Mouse (Mus musculus): ENCODE results near the gene Crybg2. TPM values are rescaled to one million over a fixed set of nuclear protein-coding genes. Genes with fewer than 3 reads are reported as not detected.

Gene Crybg2
- polyA plus RNA-seq, 1 experiment: 5.7 TPM

- WGBS: 59% methylated on average over 8 of the region's 8 CpGs
- Histone ChIP-seq H3K27ac (ENCODE audit: control insufficient read depth, insufficient read depth, low read length) (0 out of 2 replicates have a peak overlapping the region, but pooled peaks have one; percentile 14), H3K36me3 (ENCODE audit: control insufficient read depth, insufficient read depth, low read length) (no peaks in the 10 kb centered on the region), H3K4me3 (ENCODE audit: control insufficient read depth, insufficient read depth, low read length) (no peak overlapping the region), H3K27me3 (ENCODE audit: control insufficient read depth, insufficient read depth, low read length) (no peaks in the 10 kb centered on the region), H3K4me1 (replicated peaks; ENCODE audit: control insufficient read depth, insufficient read depth, low read length) (peaks cover 37% of the 10 kb centered on the region)
- no peak for DNase-seq
- no peak for TF ChIP-seq POLR2A (IDR thresholded peaks at IDR 0.05; ENCODE audit: control insufficient read depth, extremely low read depth, insufficient read depth, low read length, poor library complexity)
- TF ChIP-seq CTCF (IDR thresholded peaks at IDR 0.05; ENCODE audit: borderline replicate concordance, control insufficient read depth, extremely low read depth, insufficient read depth, low read length, poor library complexity): no peak
Observed at GRCm38 (mm10) chr4:134062561-134062960, 1.9 kb downstream of the Crybg2 start.

GRCm38 (mm10) chr4:134065431-134066004 lies 4.9 kb downstream of the Crybg2 start:
- TF ChIP-seq CTCF (IDR thresholded peaks at IDR 0.05; ENCODE audit: borderline replicate concordance, control insufficient read depth, extremely low read depth, insufficient read depth, low read length, poor library complexity) (no peak), POLR2A (IDR thresholded peaks at IDR 0.05; ENCODE audit: control insufficient read depth, extremely low read depth, insufficient read depth, low read length, poor library complexity) (no peak)
- Histone ChIP-seq H3K36me3 (ENCODE audit: control insufficient read depth, insufficient read depth, low read length) (no peaks in the 10 kb centered on the region), H3K4me3 (ENCODE audit: control insufficient read depth, insufficient read depth, low read length) (no peak overlapping the region), H3K27me3 (ENCODE audit: control insufficient read depth, insufficient read depth, low read length) (no peaks in the 10 kb centered on the region), H3K27ac (ENCODE audit: control insufficient read depth, insufficient read depth, low read length) (no peak overlapping the region), H3K4me1 (replicated peaks; ENCODE audit: control insufficient read depth, insufficient read depth, low read length) (peaks cover 19% of the 10 kb centered on the region)
- WGBS: 86% methylated on average over 23 of the region's 23 CpGs
- DNase-seq: no peak

- H3K27ac ChIP-seq (ENCODE audit: control insufficient read depth, insufficient read depth, low read length): no peak overlapping the region
- no peaks in the 10 kb centered on the region for H3K36me3 ChIP-seq (ENCODE audit: control insufficient read depth, insufficient read depth, low read length)
- DNase-seq: no peak
- H3K4me3 ChIP-seq (ENCODE audit: control insufficient read depth, insufficient read depth, low read length): no peak overlapping the region
- TF ChIP-seq POLR2A (IDR thresholded peaks at IDR 0.05; ENCODE audit: control insufficient read depth, extremely low read depth, insufficient read depth, low read length, poor library complexity) (no peak), CTCF (IDR thresholded peaks at IDR 0.05; ENCODE audit: borderline replicate concordance, control insufficient read depth, extremely low read depth, insufficient read depth, low read length, poor library complexity) (no peak)
- H3K27me3 ChIP-seq (ENCODE audit: control insufficient read depth, insufficient read depth, low read length): no peaks in the 10 kb centered on the region
- WGBS: 98% methylated on average over 8 of the region's 8 CpGs
- peaks cover 5% of the 10 kb centered on the region for H3K4me1 ChIP-seq (replicated peaks; ENCODE audit: control insufficient read depth, insufficient read depth, low read length)
Observed at GRCm38 (mm10) chr4:134067383-134067782, 6.8 kb downstream of the Crybg2 start.

- Histone ChIP-seq H3K36me3 (ENCODE audit: control insufficient read depth, insufficient read depth, low read length) (no peaks in the 10 kb centered on the region), H3K27me3 (ENCODE audit: control insufficient read depth, insufficient read depth, low read length) (no peaks in the 10 kb centered on the region), H3K27ac (ENCODE audit: control insufficient read depth, insufficient read depth, low read length) (no peak overlapping the region), H3K4me3 (ENCODE audit: control insufficient read depth, insufficient read depth, low read length) (no peak overlapping the region), H3K4me1 (replicated peaks; ENCODE audit: control insufficient read depth, insufficient read depth, low read length) (peaks cover 1% of the 10 kb centered on the region; the same call in 1 of the 2 replicates)
- TF ChIP-seq POLR2A (IDR thresholded peaks at IDR 0.05; ENCODE audit: control insufficient read depth, extremely low read depth, insufficient read depth, low read length, poor library complexity) (no peak), CTCF (IDR thresholded peaks at IDR 0.05; ENCODE audit: borderline replicate concordance, control insufficient read depth, extremely low read depth, insufficient read depth, low read length, poor library complexity) (no peak)
- no peak for DNase-seq
- 91% methylated on average over 7 of the region's 7 CpGs for WGBS
Observed at GRCm38 (mm10) chr4:134067833-134068544, 7.4 kb downstream of the Crybg2 start.

- 96% methylated on average over 4 of the region's 4 CpGs for WGBS
- no peaks in the 10 kb centered on the region for H3K4me1 ChIP-seq (replicated peaks; ENCODE audit: control insufficient read depth, insufficient read depth, low read length)
- no peaks in the 10 kb centered on the region for H3K27me3 ChIP-seq (ENCODE audit: control insufficient read depth, insufficient read depth, low read length)
- H3K27ac ChIP-seq (ENCODE audit: control insufficient read depth, insufficient read depth, low read length): no peak overlapping the region
- H3K36me3 ChIP-seq (ENCODE audit: control insufficient read depth, insufficient read depth, low read length): no peaks in the 10 kb centered on the region
- no peak overlapping the region for H3K4me3 ChIP-seq (ENCODE audit: control insufficient read depth, insufficient read depth, low read length)
- TF ChIP-seq CTCF (IDR thresholded peaks at IDR 0.05; ENCODE audit: borderline replicate concordance, control insufficient read depth, extremely low read depth, insufficient read depth, low read length, poor library complexity): no peak
- TF ChIP-seq POLR2A (IDR thresholded peaks at IDR 0.05; ENCODE audit: control insufficient read depth, extremely low read depth, insufficient read depth, low read length, poor library complexity): no peak
- no peak for DNase-seq
Observed at GRCm38 (mm10) chr4:134068793-134069580, 8.4 kb downstream of the Crybg2 start.

GRCm38 (mm10) chr4:134078694-134079093 lies 18.1 kb downstream of the Crybg2 start:
- DNase-seq: peak; percentile 58
- WGBS: 53% methylated on average over 3 of the region's 3 CpGs
- peak; percentile 61; the same call in 1 of the 2 replicates for TF ChIP-seq CTCF (IDR thresholded peaks at IDR 0.05; ENCODE audit: borderline replicate concordance, control insufficient read depth, extremely low read depth, insufficient read depth, low read length, poor library complexity)
- TF ChIP-seq POLR2A (IDR thresholded peaks at IDR 0.05; ENCODE audit: control insufficient read depth, extremely low read depth, insufficient read depth, low read length, poor library complexity): no peak
- Histone ChIP-seq H3K4me1 (replicated peaks; ENCODE audit: control insufficient read depth, insufficient read depth, low read length) (peaks cover 16% of the 10 kb centered on the region), H3K36me3 (ENCODE audit: control insufficient read depth, insufficient read depth, low read length) (no peaks in the 10 kb centered on the region), H3K4me3 (ENCODE audit: control insufficient read depth, insufficient read depth, low read length) (no peak overlapping the region), H3K27ac (ENCODE audit: control insufficient read depth, insufficient read depth, low read length) (no peak overlapping the region), H3K27me3 (ENCODE audit: control insufficient read depth, insufficient read depth, low read length) (no peaks in the 10 kb centered on the region)
